Mouse (Mus musculus) hindbrain, embryonic 15.5 days (tissue): ENCODE measurements around the gene Rbfox1. TPM values are rescaled to one million over a fixed set of nuclear protein-coding genes. Genes with fewer than 3 reads are reported as not detected.
A peak's percentile ranks its signal among the peaks of the same experiment; 100 is the strongest.

ENCODE experiments used
- ATAC-seq: fragments of 200-750 bp; cut with Nextera tagmentation; 2 replicates; pipeline ENCODE4 v1.8.0; 2017; ENCODE audit warnings: low read depth, moderate number of reproducible peaks, moderate TSS enrichment; ENCODE audit not compliant: low FRiP score
- H3K27ac ChIP-seq: fragments of 300-500 bp; sonication (generic); replicated peaks from 2 replicates; pipeline ENCODE4 v1.5.1; 2015; ENCODE audit warnings: mild to moderate bottlenecking, inconsistent platforms
- H3K27me3 ChIP-seq: fragments of 300-500 bp; sonication (generic); 2 replicates; pipeline ENCODE4 v1.6.1; 2015; ENCODE audit warnings: control low read depth, inconsistent platforms
- H3K36me3 ChIP-seq: fragments of 300-500 bp; sonication (generic); 2 replicates; pipeline ENCODE4 v1.6.1; 2015; ENCODE audit warnings: control low read depth, inconsistent platforms
- H3K4me1 ChIP-seq: fragments of 300-500 bp; sonication (generic); replicated peaks from 2 replicates; pipeline ENCODE4 v1.6.1; 2015; ENCODE audit warnings: control low read depth, inconsistent platforms
- H3K4me2 ChIP-seq: fragments of 300-500 bp; sonication (generic); 2 replicates; pipeline ENCODE4 v1.6.1; 2015; ENCODE audit warnings: moderate library complexity, mild to moderate bottlenecking, inconsistent platforms
- H3K4me3 ChIP-seq: fragments of 300-500 bp; sonication (generic); 2 replicates; pipeline ENCODE4 v1.5.1; 2015; ENCODE audit warnings: mild to moderate bottlenecking, inconsistent platforms
- H3K9ac ChIP-seq: fragments of 300-500 bp; sonication (generic); 2 replicates; pipeline ENCODE4 v1.6.1; 2015; ENCODE audit warnings: inconsistent platforms
- H3K9me3 ChIP-seq: fragments of 300-500 bp; sonication (generic); 2 replicates; pipeline ENCODE4 v1.6.1; 2016; ENCODE audit warnings: control low read depth, inconsistent platforms
- WGBS: fragments of 180-500 bp; shearing (Covaris S2); methylation state at CpG from one replicate; pipeline ENCODE4 v1.1.7; 2015; 5-methylcytosine and 5-hydroxymethylcytosine counted together
- polyA plus RNA-seq: library from polyadenylated mRNA; unstranded; fragments of >200 nt; fragmentation: Nextera tagmentation; extraction: Ambion mirVana; gene quantifications from 2 replicates; pipeline ENCODE4 v1.2.1, GENCODE M21; 2015

Gene Rbfox1
- polyA plus RNA-seq, 1 experiment from 2014 or later = 254 TPM

DNA sequence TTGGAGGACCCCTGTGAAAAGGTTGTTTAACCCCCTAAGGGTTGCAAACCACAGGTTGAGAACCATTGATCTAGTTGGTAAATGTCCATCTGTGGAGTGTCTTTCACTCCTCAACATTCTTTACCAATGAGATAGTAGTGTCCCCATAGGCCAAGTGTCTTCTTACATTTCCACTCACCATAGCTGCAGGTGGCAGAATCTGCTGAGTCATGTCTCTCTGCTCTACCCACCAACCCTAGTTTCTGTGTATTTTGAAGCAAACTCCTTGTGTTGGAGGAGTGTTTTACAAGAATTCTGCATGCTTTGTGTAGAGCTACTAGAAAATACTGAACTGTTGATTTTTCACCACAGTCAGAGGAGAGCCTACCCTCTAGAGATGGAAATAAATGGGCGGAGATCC is 1191.2 kb downstream of the Rbfox1 start:
- H3K4me1 ChIP-seq = peaks cover 6% of the 10 kb centered on the region
- H3K9ac ChIP-seq = no peak overlapping the region
- no peaks in the 10 kb centered on the region for H3K27me3 ChIP-seq
- no peaks in the 10 kb centered on the region for H3K36me3 ChIP-seq
- no peak overlapping the region for H3K4me2 ChIP-seq
- H3K4me3 ChIP-seq = no peak overlapping the region
- H3K9me3 ChIP-seq = no peaks in the 10 kb centered on the region
- WGBS = 96% methylated on average over 1 of the region's 1 CpGs
- no peak for ATAC-seq
- no peak overlapping the region for H3K27ac ChIP-seq

DNA sequence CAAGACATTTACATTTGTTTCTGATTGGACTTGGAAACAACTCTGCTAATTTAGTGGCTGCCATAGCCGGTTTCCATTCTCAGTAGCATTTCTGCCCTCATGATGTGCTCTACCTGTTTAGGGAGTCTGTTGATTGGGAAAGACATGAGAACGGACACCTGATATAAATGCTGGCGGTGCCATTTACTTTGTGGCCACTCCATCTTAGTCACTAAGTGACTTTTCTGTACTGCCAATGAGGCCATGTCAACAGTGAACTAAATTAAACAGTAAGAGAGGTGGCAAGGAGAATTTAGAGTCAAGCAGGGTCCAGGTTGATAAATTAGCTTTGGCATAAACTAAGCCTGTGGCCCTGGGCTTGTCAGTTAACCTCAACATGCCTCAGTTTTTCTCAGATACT is 1191.6 kb downstream of the Rbfox1 start:
- no peaks in the 10 kb centered on the region for H3K36me3 ChIP-seq
- H3K9ac ChIP-seq = no peak overlapping the region
- peaks cover 10% of the 10 kb centered on the region for H3K4me1 ChIP-seq
- H3K9me3 ChIP-seq = no peaks in the 10 kb centered on the region
- H3K4me3 ChIP-seq = no peak overlapping the region
- WGBS = 92% methylated on average over 3 of the region's 3 CpGs
- no peak for ATAC-seq
- no peaks in the 10 kb centered on the region for H3K27me3 ChIP-seq
- no peak overlapping the region for H3K4me2 ChIP-seq
- no peak overlapping the region for H3K27ac ChIP-seq

GRCm38 (mm10) chr16:7081074-7081568 is 1196.0 kb downstream of the Rbfox1 start:
- no peaks in the 10 kb centered on the region for H3K9me3 ChIP-seq
- H3K27me3 ChIP-seq = no peaks in the 10 kb centered on the region
- no peaks in the 10 kb centered on the region for H3K36me3 ChIP-seq
- no peak overlapping the region for H3K9ac ChIP-seq
- 0 out of 2 replicates have a peak overlapping the region, but pooled peaks have one; percentile 31 for H3K27ac ChIP-seq
- no peak overlapping the region for H3K4me2 ChIP-seq
- 58% methylated on average over 3 of the region's 3 CpGs for whole genome bisulfite sequencing
- H3K4me3 ChIP-seq = no peak overlapping the region
- H3K4me1 ChIP-seq = peaks cover 13% of the 10 kb centered on the region
- 0 out of 2 replicates have a peak, but pooled peaks have one; percentile 11 for ATAC-seq

DNA sequence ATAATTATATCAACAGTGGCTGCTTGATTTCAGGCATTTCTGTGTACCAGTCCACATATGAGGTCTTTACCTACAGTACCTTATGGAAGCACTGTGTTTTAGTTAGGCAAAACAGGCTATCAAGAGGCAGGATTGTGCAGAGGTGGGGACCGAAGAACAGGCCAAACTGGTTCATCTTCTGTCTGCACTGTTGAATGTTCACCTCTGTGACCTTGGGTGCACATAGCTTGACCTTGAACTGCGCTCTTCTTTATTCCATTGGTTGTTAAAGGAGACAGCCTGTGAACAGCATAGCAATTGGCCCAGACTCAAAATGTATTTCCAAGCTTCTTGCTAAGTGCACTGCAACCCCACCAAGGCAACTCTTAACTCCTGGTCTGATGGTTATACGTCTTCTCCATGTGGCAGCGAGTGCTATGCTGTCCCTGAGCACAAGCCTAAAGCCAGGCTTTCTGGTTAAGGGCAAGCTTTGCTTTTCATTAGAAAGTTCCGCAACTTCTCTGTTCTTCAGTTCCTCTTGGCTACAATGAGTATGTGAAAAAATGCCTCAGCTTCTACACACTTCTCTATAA is 1196.6 kb downstream of the Rbfox1 start:
- no peaks in the 10 kb centered on the region for H3K36me3 ChIP-seq
- no peaks in the 10 kb centered on the region for H3K27me3 ChIP-seq
- no peak overlapping the region for H3K4me3 ChIP-seq
- H3K9ac ChIP-seq = no peak overlapping the region
- H3K27ac ChIP-seq = 0 out of 2 replicates have a peak overlapping the region, but pooled peaks have one; percentile 31
- ATAC-seq = no peak
- H3K4me1 ChIP-seq = peaks cover 13% of the 10 kb centered on the region
- H3K4me2 ChIP-seq = no peak overlapping the region
- WGBS = 84% methylated on average over 5 of the region's 5 CpGs
- H3K9me3 ChIP-seq = no peaks in the 10 kb centered on the region

DNA sequence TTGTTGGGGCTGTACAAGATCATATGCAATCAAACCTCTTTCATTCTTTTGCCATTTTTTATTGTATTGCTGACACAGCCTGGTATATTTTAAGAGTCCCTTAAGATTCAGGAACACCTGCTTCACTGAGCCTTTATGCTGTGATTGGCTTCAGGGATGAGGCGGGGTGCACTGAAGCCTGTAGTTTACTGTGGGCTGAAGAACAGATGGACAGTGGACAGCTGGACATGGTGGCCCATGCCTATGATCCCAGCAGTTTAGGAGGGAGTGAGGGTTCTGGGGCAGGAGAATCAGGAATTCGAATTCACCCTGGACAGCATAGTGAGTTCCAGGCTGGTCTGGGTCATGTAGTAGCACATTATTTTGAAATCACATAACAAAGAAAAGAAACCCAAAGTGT is 1198.8 kb downstream of the Rbfox1 start:
- Histone ChIP-seq H3K9me3 (no peaks in the 10 kb centered on the region), H3K27me3 (no peaks in the 10 kb centered on the region), H3K4me3 (no peak overlapping the region), H3K36me3 (no peaks in the 10 kb centered on the region), H3K4me2 (no peak overlapping the region), H3K4me1 (peaks cover 13% of the 10 kb centered on the region), H3K27ac (no peak overlapping the region), H3K9ac (no peak overlapping the region)
- no peak for ATAC-seq
- WGBS = 91% methylated on average over 2 of the region's 2 CpGs

GRCm38 (mm10) chr16:7088601-7089430 is 1203.7 kb downstream of the Rbfox1 start:
- Histone ChIP-seq H3K4me1 (no peaks in the 10 kb centered on the region), H3K9ac (no peak overlapping the region), H3K9me3 (no peaks in the 10 kb centered on the region), H3K27me3 (no peaks in the 10 kb centered on the region), H3K27ac (no peak overlapping the region), H3K36me3 (no peaks in the 10 kb centered on the region), H3K4me3 (no peak overlapping the region), H3K4me2 (no peak overlapping the region)
- ATAC-seq = no peak
- 76% methylated on average over 10 of the region's 10 CpGs for WGBS

DNA sequence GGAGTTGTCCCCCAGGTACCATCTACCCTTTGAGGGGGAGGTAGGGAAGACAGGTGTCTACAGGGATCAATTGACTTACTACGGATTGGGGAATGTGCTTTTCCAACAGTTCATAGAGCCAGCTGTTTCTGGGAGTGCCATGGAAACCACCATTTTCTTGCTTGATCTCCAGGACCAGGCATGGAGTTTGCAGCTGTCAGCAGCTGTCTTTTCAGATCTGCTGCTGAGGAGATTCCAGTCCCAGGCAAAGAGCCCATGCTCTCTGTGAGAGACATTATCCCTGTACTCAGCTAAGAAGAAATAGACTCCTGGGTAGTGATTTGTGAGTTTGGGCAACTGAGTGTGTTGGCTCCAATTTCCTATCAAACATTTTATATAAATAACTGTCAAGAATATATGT is 1204.3 kb downstream of the Rbfox1 start:
- Histone ChIP-seq H3K4me1 (no peaks in the 10 kb centered on the region), H3K27me3 (no peaks in the 10 kb centered on the region), H3K27ac (no peak overlapping the region), H3K9me3 (no peaks in the 10 kb centered on the region), H3K36me3 (no peaks in the 10 kb centered on the region), H3K4me3 (no peak overlapping the region), H3K9ac (no peak overlapping the region), H3K4me2 (no peak overlapping the region)
- WGBS = 73% methylated on average over 1 of the region's 1 CpGs
- ATAC-seq = no peak

DNA sequence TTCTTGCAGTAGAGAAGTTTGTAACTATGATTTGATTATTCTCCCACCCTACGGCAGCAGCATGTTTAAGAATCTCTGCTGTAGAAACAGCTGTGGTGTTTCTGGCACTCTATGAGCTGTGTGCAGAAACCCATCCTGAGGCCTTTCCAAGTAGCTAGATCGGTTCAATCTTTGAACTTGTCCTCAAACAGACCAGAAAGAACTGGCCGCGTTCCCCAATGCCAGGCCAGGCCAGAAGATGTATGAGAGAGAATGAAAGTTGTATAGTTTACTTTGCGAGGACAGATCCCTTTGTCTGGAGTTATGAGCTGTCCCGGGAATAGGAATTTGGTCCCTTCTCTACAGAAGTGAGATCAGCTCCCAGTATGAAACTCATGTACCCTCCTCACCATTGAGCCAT is 1205.0 kb downstream of the Rbfox1 start:
- no peak for ATAC-seq
- Histone ChIP-seq H3K4me3 (no peak overlapping the region), H3K27me3 (no peaks in the 10 kb centered on the region), H3K9ac (no peak overlapping the region), H3K4me2 (no peak overlapping the region), H3K27ac (no peak overlapping the region), H3K9me3 (no peaks in the 10 kb centered on the region), H3K36me3 (no peaks in the 10 kb centered on the region), H3K4me1 (no peaks in the 10 kb centered on the region)
- WGBS = 86% methylated on average over 6 of the region's 6 CpGs

DNA sequence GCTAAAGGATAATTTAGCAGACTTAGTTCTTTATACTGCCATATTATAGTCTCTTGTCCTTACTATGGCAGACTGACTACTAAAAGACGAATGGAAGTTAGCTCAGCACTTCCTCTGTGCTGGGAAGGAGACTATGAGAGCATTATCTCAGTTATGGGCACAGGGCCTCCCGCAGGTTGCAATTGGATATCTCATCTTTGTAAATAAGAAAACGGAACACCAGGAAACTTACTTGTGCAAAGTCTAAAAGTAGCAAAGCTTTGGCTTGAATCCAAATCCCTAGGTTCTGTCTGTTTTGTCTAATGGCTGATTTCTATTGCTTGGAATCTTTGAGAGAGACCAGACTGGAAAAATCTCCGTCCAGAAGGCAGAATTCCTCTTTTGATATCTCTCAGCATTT is 1207.7 kb downstream of the Rbfox1 start:
- Histone ChIP-seq H3K36me3 (no peaks in the 10 kb centered on the region), H3K9ac (no peak overlapping the region), H3K27ac (no peak overlapping the region), H3K4me2 (no peak overlapping the region), H3K9me3 (no peaks in the 10 kb centered on the region), H3K4me3 (no peak overlapping the region), H3K27me3 (no peaks in the 10 kb centered on the region), H3K4me1 (no peaks in the 10 kb centered on the region)
- no peak for ATAC-seq
- 78% methylated on average over 4 of the region's 4 CpGs for WGBS

DNA sequence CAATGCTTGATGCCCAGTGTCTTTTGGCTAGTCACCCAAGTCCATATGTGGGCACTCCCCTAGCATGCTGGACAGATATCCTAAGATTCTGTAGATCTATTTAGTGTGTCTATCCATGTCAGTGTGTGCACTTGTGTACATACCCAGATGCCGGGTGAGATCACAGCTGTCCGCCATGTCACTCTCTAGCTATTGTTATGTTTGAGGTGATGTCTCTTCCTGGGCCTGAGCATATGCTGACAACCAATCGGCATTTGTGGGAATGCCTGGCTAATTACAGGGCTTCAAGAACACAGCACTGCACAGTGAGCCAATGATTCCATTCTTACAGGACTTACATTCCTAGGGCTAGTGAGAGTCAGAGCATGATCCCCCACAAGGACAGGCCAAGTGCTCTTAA is 1208.5 kb downstream of the Rbfox1 start:
- Histone ChIP-seq H3K4me1 (no peaks in the 10 kb centered on the region), H3K36me3 (no peaks in the 10 kb centered on the region), H3K9ac (no peak overlapping the region), H3K9me3 (no peaks in the 10 kb centered on the region), H3K27me3 (no peaks in the 10 kb centered on the region), H3K27ac (no peak overlapping the region), H3K4me2 (no peak overlapping the region), H3K4me3 (no peak overlapping the region)
- no peak for ATAC-seq
- 87% methylated on average over 3 of the region's 3 CpGs for WGBS

GRCm38 (mm10) chr16:7094181-7094749 is 1209.1 kb downstream of the Rbfox1 start:
- H3K27me3 ChIP-seq = no peaks in the 10 kb centered on the region
- no peak overlapping the region for H3K9ac ChIP-seq
- no peak overlapping the region for H3K4me2 ChIP-seq
- no peaks in the 10 kb centered on the region for H3K9me3 ChIP-seq
- ATAC-seq = no peak
- H3K36me3 ChIP-seq = no peaks in the 10 kb centered on the region
- no peak overlapping the region for H3K27ac ChIP-seq
- WGBS = 73% methylated on average over 7 of the region's 7 CpGs
- H3K4me3 ChIP-seq = no peak overlapping the region
- no peaks in the 10 kb centered on the region for H3K4me1 ChIP-seq

DNA sequence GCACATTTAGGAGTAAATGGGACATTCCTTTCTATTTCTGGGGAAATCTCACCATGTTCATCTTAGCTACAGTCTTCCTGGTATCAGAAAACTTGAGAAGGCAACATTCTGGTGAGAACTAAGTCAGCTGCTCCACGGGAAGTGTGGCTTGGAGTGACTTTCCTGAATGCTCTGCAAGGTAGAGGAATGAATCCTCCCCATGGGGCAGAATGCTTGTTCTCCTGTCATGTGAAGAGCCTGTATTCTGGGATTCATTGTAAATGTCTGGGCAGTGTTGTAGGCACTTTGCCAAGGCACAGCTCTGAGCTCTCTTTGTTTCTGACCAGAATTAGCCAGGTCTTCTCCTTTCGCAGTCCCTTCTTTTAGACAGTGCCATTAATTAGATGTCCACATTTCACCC is 1211.9 kb downstream of the Rbfox1 start:
- H3K27ac ChIP-seq = no peak overlapping the region
- no peak overlapping the region for H3K4me2 ChIP-seq
- H3K4me3 ChIP-seq = no peak overlapping the region
- no peak for ATAC-seq
- H3K36me3 ChIP-seq = no peaks in the 10 kb centered on the region
- H3K27me3 ChIP-seq = no peaks in the 10 kb centered on the region
- H3K4me1 ChIP-seq = no peaks in the 10 kb centered on the region
- H3K9ac ChIP-seq = no peak overlapping the region
- H3K9me3 ChIP-seq = no peaks in the 10 kb centered on the region
- 59% methylated on average over 2 of the region's 2 CpGs for WGBS
